Mouse (Mus musculus) ES-Bruce4 (cell line): ENCODE data around the gene Zfp28. TPM values are rescaled to one million over a fixed set of nuclear protein-coding genes. Genes with fewer than 3 reads are reported as not detected.
"Not testable (repeated sequence)": the region's sequence is repeated elsewhere in the genome, so short reads cannot be mapped to it uniquely, and the experiment has no call there.

Experiments
- H3K27ac ChIP-seq: 2 replicates; pipeline ENCODE4 v1.5.1; 2012; ENCODE audit warnings: low read length, inconsistent platforms; ENCODE audit not compliant: insufficient read depth
- H3K27me3 ChIP-seq: 2 replicates; pipeline ENCODE4 v1.6.1; 2012; ENCODE audit warnings: mild to moderate bottlenecking, low read length, inconsistent platforms; ENCODE audit not compliant: control insufficient read depth, poor library complexity, insufficient read depth, severe bottlenecking
- H3K36me3 ChIP-seq: 2 replicates; pipeline ENCODE4 v1.6.1; 2012; ENCODE audit warnings: inconsistent platforms, mild to moderate bottlenecking, low read length, moderate library complexity; ENCODE audit not compliant: control insufficient read depth, poor library complexity, insufficient read depth, severe bottlenecking
- H3K4me1 ChIP-seq: one replicate; pipeline ENCODE4 v1.8.1; 2011; ENCODE audit warnings: low read length; ENCODE audit not compliant: control insufficient read depth, insufficient read depth
- H3K4me3 ChIP-seq: 2 replicates; pipeline ENCODE4 v1.5.1; 2011; ENCODE audit warnings: low read depth, mild to moderate bottlenecking, low read length
- H3K9ac ChIP-seq: 2 replicates; pipeline ENCODE4 v1.6.1; 2012; ENCODE audit warnings: low read depth, mild to moderate bottlenecking, inconsistent platforms; ENCODE audit not compliant: poor library complexity, severe bottlenecking
- H3K9me3 ChIP-seq: replicated peaks from 2 replicates; pipeline ENCODE4 v1.6.1; 2012; ENCODE audit warnings: mild to moderate bottlenecking, low read length, inconsistent platforms; ENCODE audit not compliant: control insufficient read depth, poor library complexity, insufficient read depth, severe bottlenecking
- CTCF ChIP-seq: IDR thresholded peaks from one replicate; pipeline ENCODE4 v1.8.1; 2011; ENCODE audit warnings: low read depth, low read length
- EP300 ChIP-seq: IDR thresholded peaks from 2 replicates; pipeline ENCODE4 v1.6.1; 2011; ENCODE audit warnings: low read depth, low read length; ENCODE audit not compliant: insufficient read depth
- POLR2A ChIP-seq: IDR thresholded peaks from one replicate; pipeline ENCODE4 v1.8.1; 2011; ENCODE audit warnings: low read length; ENCODE audit not compliant: insufficient read depth
- polyA plus RNA-seq: library from polyadenylated mRNA; stranded (reverse); fragments of >200 nt; gene quantifications from 2 replicates; pipeline ENCODE4 v1.2.4, GENCODE M21; 2011; ENCODE audit warnings: low read depth; ENCODE audit not compliant: missing spikeins, insufficient read depth, insufficient read length

Zfp28 gene
- polyA plus RNA-seq, 1 experiment, result 4.5 TPM

DNA sequence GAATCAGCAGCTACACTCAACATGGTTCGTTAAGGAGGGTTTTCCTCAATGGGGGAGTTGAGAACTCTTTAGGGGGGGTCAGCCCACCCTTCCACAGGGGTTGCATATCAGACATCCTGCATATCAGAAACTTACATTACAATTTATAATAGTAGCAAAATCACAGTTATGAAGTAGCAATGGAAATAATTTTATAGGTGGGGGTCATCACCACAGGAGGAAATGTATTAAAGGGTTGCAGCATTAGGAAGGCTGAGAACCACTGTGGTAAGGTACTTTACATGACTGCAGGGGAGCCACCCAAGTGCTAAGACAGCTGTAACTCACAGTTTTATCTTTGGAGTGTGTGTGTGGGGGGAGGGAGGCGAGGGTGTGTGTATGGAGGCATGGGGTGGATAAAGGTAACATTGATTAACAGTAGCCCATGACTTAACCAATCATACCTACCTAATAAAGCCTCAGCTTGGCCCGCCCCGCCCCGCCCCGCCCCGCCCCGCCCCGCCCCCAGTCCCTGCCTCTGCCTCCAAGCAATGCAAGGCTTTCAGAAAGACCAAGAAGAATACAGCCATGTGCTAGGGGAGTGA is 22.5 kb upstream of the Zfp28 start:
- Histone ChIP-seq H3K36me3 (no peaks in the 10 kb centered on the region), H3K27ac (no peak overlapping the region), H3K4me3 (no peak overlapping the region), H3K9me3 (no peaks in the 10 kb centered on the region), H3K4me1 (peaks cover 2% of the 10 kb centered on the region), H3K27me3 (no peaks in the 10 kb centered on the region), H3K9ac (no peak overlapping the region)
- no peak for TF ChIP-seq CTCF
- no peak for TF ChIP-seq EP300
- no peak for TF ChIP-seq POLR2A

DNA sequence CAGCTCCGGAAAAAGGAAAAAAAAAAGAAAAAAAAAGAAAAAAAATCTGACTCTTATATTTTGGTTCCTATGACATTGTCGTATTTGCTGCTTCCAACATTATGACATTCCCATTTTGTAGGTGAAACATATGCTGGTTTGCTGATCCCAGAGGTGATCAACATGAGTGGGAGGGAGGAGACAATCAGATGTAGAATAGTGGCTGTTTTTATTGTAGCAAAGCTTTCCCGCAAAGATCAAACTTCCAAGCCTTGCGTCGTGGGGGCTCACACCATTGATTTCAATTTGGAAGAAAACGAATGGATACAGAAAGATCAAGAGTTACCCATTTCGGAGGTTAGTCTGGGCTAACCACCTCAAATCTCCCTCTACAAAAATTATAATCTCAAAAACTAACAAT is 21.3 kb upstream of the Zfp28 start:
- Histone ChIP-seq H3K4me3 (peak overlapping the region; percentile 83), H3K36me3 (no peaks in the 10 kb centered on the region), H3K4me1 (peaks cover 2% of the 10 kb centered on the region), H3K27me3 (no peaks in the 10 kb centered on the region), H3K27ac (0 out of 2 replicates have a peak overlapping the region, but pooled peaks have one; percentile 31), H3K9me3 (no peaks in the 10 kb centered on the region), H3K9ac (peak overlapping the region; percentile 7)
- no peak for TF ChIP-seq POLR2A
- TF ChIP-seq EP300, result no peak
- TF ChIP-seq CTCF, result no peak

DNA sequence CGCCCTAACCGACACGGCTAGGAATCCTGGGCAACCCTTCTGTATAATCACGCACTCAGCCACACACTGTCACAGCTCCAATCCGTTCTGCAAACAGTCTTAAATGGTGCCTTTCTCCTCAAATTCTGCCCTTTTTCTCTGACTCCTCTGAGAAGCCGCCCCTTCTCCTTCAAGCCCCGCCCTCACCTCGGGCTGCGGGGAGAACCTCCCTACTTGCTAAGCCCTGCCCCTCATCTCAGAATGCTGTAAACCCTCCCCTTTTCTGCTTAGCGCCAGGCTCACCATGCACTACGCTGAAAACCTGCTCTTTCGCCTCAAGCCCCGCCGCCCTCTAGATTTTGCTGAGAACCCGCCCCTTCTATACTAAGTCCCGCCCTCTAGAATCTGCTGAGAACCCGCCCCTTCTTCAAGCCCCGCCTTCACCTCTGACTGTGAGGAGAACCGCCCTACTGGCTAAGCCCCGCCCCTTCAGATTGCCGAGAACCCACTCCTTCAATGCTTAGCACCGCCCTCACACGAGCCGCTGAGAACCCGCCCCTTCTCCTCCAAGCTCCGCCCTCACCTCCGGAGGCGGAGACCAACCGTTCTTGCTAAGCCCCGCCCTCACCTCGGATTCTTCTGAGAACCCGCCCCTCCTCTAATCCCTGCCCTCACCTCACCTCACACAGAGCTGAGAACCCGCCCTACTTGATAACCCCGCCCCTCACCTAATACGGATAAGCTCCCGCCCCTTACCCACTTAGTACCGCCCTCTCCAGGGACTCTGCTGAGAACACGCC is 20.6 kb upstream of the Zfp28 start:
- peaks cover 2% of the 10 kb centered on the region for H3K4me1 ChIP-seq
- peak overlapping the region; percentile 7 for H3K9ac ChIP-seq
- H3K4me3 ChIP-seq, result peak overlapping the region; percentile 83
- H3K27me3 ChIP-seq, result no peaks in the 10 kb centered on the region
- TF ChIP-seq CTCF, result no peak
- no peak for TF ChIP-seq POLR2A
- no peak for TF ChIP-seq EP300
- no peaks in the 10 kb centered on the region for H3K9me3 ChIP-seq
- H3K36me3 ChIP-seq, result no peaks in the 10 kb centered on the region
- H3K27ac ChIP-seq, result peak overlapping the region; percentile 87

DNA sequence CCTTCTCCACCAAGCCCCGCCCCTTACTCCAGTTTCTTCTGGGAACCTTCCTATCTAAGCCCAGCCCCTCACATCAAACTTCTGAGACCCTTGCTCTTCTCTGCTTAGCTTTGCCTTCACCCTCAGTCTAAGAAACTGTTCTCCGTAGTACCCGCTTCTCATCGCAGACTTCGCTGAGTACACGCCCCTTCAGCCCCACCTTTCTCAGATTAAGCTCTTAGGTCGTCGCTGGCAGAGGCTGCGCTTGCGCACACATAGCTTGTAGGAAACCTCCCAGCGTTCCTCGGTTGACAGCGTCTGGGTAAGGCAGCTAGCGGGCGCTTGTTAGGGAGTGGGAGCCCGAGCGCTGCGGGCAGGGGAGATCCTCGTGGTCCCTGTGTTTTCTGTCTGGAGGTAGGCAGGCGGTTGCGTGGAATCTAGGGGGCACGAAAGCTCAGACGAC is 20.0 kb upstream of the Zfp28 start, which contains the start of gene Zfp78:
Gene Zfp78, plus strand, starts transcription at position 234 of the 442 bp plus-strand sequence.
- H3K9ac ChIP-seq, result peak within 1 kb of the TSS; percentile 50
- H3K36me3 ChIP-seq, result no peaks in the 10 kb centered on the region
- peaks cover 2% of the 10 kb centered on the region for H3K4me1 ChIP-seq
- TF ChIP-seq POLR2A (no peak), EP300 (no peak), CTCF (no peak)
- peak within 1 kb of the TSS; percentile 87 for H3K27ac ChIP-seq
- no peaks in the 10 kb centered on the region for H3K27me3 ChIP-seq
- no peaks in the 10 kb centered on the region for H3K9me3 ChIP-seq
- H3K4me3 ChIP-seq, result peak within 1 kb of the TSS; percentile 83

DNA sequence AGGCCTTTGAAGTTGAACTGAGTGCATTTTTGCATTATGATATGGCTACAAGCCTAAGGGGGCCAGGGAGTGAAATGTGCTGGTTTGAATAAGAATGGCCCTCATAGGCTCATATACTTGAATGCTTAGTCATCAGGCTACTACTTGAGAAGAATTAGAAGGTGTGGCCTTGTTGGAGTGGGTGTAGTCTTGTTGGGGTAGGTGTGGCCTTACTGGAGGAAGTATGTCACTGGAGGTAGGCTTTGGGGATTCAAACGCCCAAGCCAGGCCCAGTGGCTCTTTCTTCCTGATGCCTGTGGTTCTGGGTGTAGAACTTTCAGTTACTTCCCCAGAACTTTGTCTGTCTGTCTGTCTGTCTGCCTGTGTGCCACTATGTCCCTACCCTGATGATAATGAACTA is 18.3 kb upstream of the Zfp28 start:
- TF ChIP-seq EP300 (no peak), CTCF (no peak), POLR2A (no peak)

DNA sequence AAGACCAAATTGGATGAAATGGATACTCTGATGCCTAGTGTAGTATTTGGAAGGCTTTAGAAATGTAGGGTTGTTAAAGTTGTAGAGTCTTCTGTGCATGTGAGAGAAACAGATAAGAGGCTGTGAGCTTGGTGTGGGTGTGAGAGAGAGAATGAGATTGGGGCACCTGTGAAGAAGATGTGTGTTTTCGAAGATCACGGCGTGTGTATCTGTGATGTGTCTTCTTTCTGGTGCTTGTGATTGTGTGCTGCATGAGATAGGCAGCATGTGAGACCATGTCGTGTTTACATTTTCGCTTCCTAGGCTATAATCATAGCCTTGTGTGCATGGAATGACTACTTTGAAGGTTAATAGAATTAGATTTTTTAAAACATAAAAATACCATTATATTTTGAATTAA is 15.9 kb upstream of the Zfp28 start:
- Histone ChIP-seq H3K9me3 (no peaks in the 10 kb centered on the region), H3K9ac (no peak overlapping the region), H3K4me3 (no peak overlapping the region), H3K27ac (no peak overlapping the region), H3K36me3 (no peaks in the 10 kb centered on the region), H3K4me1 (no peaks in the 10 kb centered on the region), H3K27me3 (no peaks in the 10 kb centered on the region)
- TF ChIP-seq CTCF, result no peak

More for the DNA sequence above, 18.3 kb upstream of the Zfp28 start:
- no peaks in the 10 kb centered on the region for H3K36me3 ChIP-seq
- 0 out of 2 replicates have a peak overlapping the region, but pooled peaks have one; percentile 24 for H3K27ac ChIP-seq
- no peak overlapping the region for H3K9ac ChIP-seq
- no peaks in the 10 kb centered on the region for H3K27me3 ChIP-seq
- peaks cover 2% of the 10 kb centered on the region for H3K4me1 ChIP-seq
- H3K9me3 ChIP-seq, result no peaks in the 10 kb centered on the region
- H3K4me3 ChIP-seq, result no peak overlapping the region

DNA sequence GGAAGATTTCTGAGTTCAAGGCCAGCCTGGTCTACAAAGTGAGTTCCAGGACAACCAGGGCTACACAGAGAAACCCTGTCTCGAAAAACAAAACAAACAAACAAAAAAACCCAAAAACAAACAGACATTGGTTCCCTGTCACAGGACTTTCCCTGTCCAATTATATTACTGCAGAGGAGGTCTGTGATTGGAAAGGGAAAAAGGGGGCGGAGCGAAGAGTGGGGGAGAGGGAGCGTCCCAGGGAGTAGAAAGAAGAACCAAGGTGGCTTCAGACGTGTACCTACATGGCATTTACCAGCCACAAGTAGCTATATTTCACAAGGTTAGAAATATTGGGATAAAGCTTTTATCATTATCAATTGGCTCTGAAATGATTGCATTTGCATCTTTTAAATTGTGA is 14.9 kb upstream of the Zfp28 start:
- H3K27me3 ChIP-seq, H3K4me1 ChIP-seq, H3K4me3 ChIP-seq, H3K9ac ChIP-seq, H3K36me3 ChIP-seq, H3K27ac ChIP-seq, H3K9me3 ChIP-seq: not testable (repeated sequence)
